Mouse (Mus musculus) hindbrain, embryonic 10.5 days (tissue): ENCODE results near the gene Capn9. TPM values are rescaled to one million over a fixed set of nuclear protein-coding genes. Genes with fewer than 3 reads are reported as not detected.

Experiments
- DNase-seq: peaks from one replicate; pipeline ENCODE4 v3.0.0-alpha.2; 2017; ENCODE audit warnings: low spot score
- H3K27ac ChIP-seq: fragments of 300-500 bp; sonication (generic); 2 replicates; pipeline ENCODE4 v1.5.1; 2016; ENCODE audit warnings: mild to moderate bottlenecking, moderate library complexity
- H3K27me3 ChIP-seq: fragments of 300-500 bp; sonication (generic); 2 replicates; pipeline ENCODE4 v1.6.1; 2016; ENCODE audit warnings: mild to moderate bottlenecking; ENCODE audit not compliant: poor library complexity, insufficient read depth, severe bottlenecking
- H3K36me3 ChIP-seq: fragments of 300-500 bp; sonication (generic); 2 replicates; pipeline ENCODE4 v1.6.1; 2016; ENCODE audit warnings: mild to moderate bottlenecking, moderate library complexity
- H3K4me1 ChIP-seq: fragments of 300-500 bp; sonication (generic); replicated peaks from 2 replicates; pipeline ENCODE4 v1.6.1; 2016; ENCODE audit warnings: mild to moderate bottlenecking
- H3K4me3 ChIP-seq: fragments of 300-500 bp; sonication (generic); 2 replicates; pipeline ENCODE4 v1.5.1; 2016; ENCODE audit warnings: mild to moderate bottlenecking, moderate library complexity
- H3K9me3 ChIP-seq: fragments of 300-500 bp; sonication (generic); 2 replicates; pipeline ENCODE4 v1.6.1; 2016; ENCODE audit warnings: mild to moderate bottlenecking, moderate library complexity
- WGBS: fragments of 180-500 bp; shearing (Covaris S2); methylation state at CpG from one replicate; pipeline ENCODE4 v1.1.7; 2016; 5-methylcytosine and 5-hydroxymethylcytosine counted together
- polyA plus RNA-seq: library from polyadenylated mRNA; unstranded; fragments of >200 nt; fragmentation: Nextera tagmentation; extraction: Ambion mirVana; gene quantifications from 2 replicates; pipeline ENCODE4 v1.2.1, GENCODE M21; 2016

Capn9 gene
- polyA plus RNA-seq, 1 experiment from 2014 or later, result not detected

- 79% methylated on average over 1 of the region's 1 CpGs for WGBS
- Histone ChIP-seq H3K36me3 (no peaks in the 10 kb centered on the region), H3K4me3 (no peak overlapping the region), H3K27ac (no peak overlapping the region), H3K4me1 (peaks cover 12% of the 10 kb centered on the region; the same call in 1 of the 2 replicates), H3K9me3 (no peaks in the 10 kb centered on the region), H3K27me3 (no peaks in the 10 kb centered on the region)
- no peak for DNase-seq
Measured at GRCm38 (mm10) chr8:124576751-124577150, 840 bp downstream of the Capn9 start.

- Histone ChIP-seq H3K36me3 (no peaks in the 10 kb centered on the region), H3K27ac (no peak overlapping the region; the same call in 1 of the 2 replicates), H3K27me3 (no peaks in the 10 kb centered on the region), H3K9me3 (no peaks in the 10 kb centered on the region), H3K4me1 (0 out of 2 replicates have a peak, but pooled peaks cover 8% of the 10 kb centered on the region), H3K4me3 (no peak overlapping the region)
- no peak for DNase-seq
- WGBS, result 65% methylated on average over 3 of the region's 3 CpGs
Measured at GRCm38 (mm10) chr8:124585718-124586425, 10.0 kb downstream of the Capn9 start.

- H3K36me3 ChIP-seq, result no peaks in the 10 kb centered on the region
- WGBS, result 78% methylated on average over 2 of the region's 2 CpGs
- no peaks in the 10 kb centered on the region for H3K27me3 ChIP-seq
- no peak overlapping the region for H3K4me3 ChIP-seq
- no peak for DNase-seq
- H3K9me3 ChIP-seq, result no peaks in the 10 kb centered on the region
- 0 out of 2 replicates have a peak, but pooled peaks cover 8% of the 10 kb centered on the region for H3K4me1 ChIP-seq
- H3K27ac ChIP-seq, result no peak overlapping the region
Measured at GRCm38 (mm10) chr8:124586556-124586955, 10.6 kb downstream of the Capn9 start.

GRCm38 (mm10) chr8:124589393-124589792, 13.5 kb downstream of the Capn9 start:
- Histone ChIP-seq H3K27ac (no peak overlapping the region), H3K4me1 (0 out of 2 replicates have a peak, but pooled peaks cover 8% of the 10 kb centered on the region), H3K4me3 (no peak overlapping the region), H3K36me3 (no peaks in the 10 kb centered on the region), H3K9me3 (no peaks in the 10 kb centered on the region), H3K27me3 (no peaks in the 10 kb centered on the region)
- WGBS, result 80% methylated on average over 4 of the region's 4 CpGs
- DNase-seq, result no peak

- no peaks in the 10 kb centered on the region for H3K9me3 ChIP-seq
- no peak overlapping the region for H3K4me3 ChIP-seq
- 75% methylated on average over 5 of the region's 5 CpGs for WGBS
- H3K27me3 ChIP-seq, result no peaks in the 10 kb centered on the region
- H3K4me1 ChIP-seq, result 0 out of 2 replicates have a peak, but pooled peaks cover 3% of the 10 kb centered on the region
- no peak for DNase-seq
- no peak overlapping the region for H3K27ac ChIP-seq
- H3K36me3 ChIP-seq, result no peaks in the 10 kb centered on the region
Measured at GRCm38 (mm10) chr8:124604066-124604465, 28.2 kb downstream of the Capn9 start.

GRCm38 (mm10) chr8:124608239-124608971, 32.5 kb downstream of the Capn9 start:
- no peak for DNase-seq
- H3K4me3 ChIP-seq, result no peak overlapping the region
- H3K27ac ChIP-seq, result no peak overlapping the region
- no peaks in the 10 kb centered on the region for H3K36me3 ChIP-seq
- H3K4me1 ChIP-seq, result peaks cover 13% of the 10 kb centered on the region; the same call in 1 of the 2 replicates
- H3K27me3 ChIP-seq, result no peaks in the 10 kb centered on the region
- no peaks in the 10 kb centered on the region for H3K9me3 ChIP-seq
- 76% methylated on average over 13 of the region's 13 CpGs for WGBS

- 81% methylated on average over 9 of the region's 9 CpGs for WGBS
- Histone ChIP-seq H3K4me1 (peaks cover 13% of the 10 kb centered on the region; the same call in 1 of the 2 replicates), H3K27me3 (no peaks in the 10 kb centered on the region), H3K36me3 (no peaks in the 10 kb centered on the region), H3K27ac (no peak overlapping the region), H3K4me3 (no peak overlapping the region), H3K9me3 (no peaks in the 10 kb centered on the region)
- no peak for DNase-seq
Measured at GRCm38 (mm10) chr8:124608972-124609353, 33.1 kb downstream of the Capn9 start.

- peaks cover 15% of the 10 kb centered on the region; the same call in 1 of the 2 replicates for H3K4me1 ChIP-seq
- H3K4me3 ChIP-seq, result no peak overlapping the region
- no peak for DNase-seq
- 87% methylated on average over 5 of the region's 6 CpGs for WGBS
- no peak overlapping the region for H3K27ac ChIP-seq
- H3K36me3 ChIP-seq, result no peaks in the 10 kb centered on the region
- H3K9me3 ChIP-seq, result no peaks in the 10 kb centered on the region
- peaks cover 21% of the 10 kb centered on the region; the same call in 1 of the 2 replicates for H3K27me3 ChIP-seq
Measured at GRCm38 (mm10) chr8:124614325-124614724, 38.4 kb downstream of the Capn9 start.

- Histone ChIP-seq H3K36me3 (no peaks in the 10 kb centered on the region), H3K27me3 (peaks cover 21% of the 10 kb centered on the region; the same call in 1 of the 2 replicates), H3K4me1 (peaks cover 7% of the 10 kb centered on the region; the same call in 1 of the 2 replicates), H3K4me3 (peak overlapping the region; percentile 39), H3K27ac (peak overlapping the region; percentile 19; the same call in 1 of the 2 replicates), H3K9me3 (no peaks in the 10 kb centered on the region)
- peak; percentile 79 for DNase-seq
- WGBS, result 18% methylated on average over 17 of the region's 17 CpGs
Measured at GRCm38 (mm10) chr8:124617266-124617869, 41.5 kb downstream of the Capn9 start.

- Histone ChIP-seq H3K9me3 (no peaks in the 10 kb centered on the region), H3K4me1 (peaks cover 7% of the 10 kb centered on the region; the same call in 1 of the 2 replicates), H3K36me3 (no peaks in the 10 kb centered on the region), H3K27ac (no peak overlapping the region), H3K27me3 (peaks cover 21% of the 10 kb centered on the region; the same call in 1 of the 2 replicates), H3K4me3 (no peak overlapping the region)
- no peak for DNase-seq
- WGBS, result 65% methylated on average over 9 of the region's 9 CpGs
Measured at GRCm38 (mm10) chr8:124618252-124618651, 42.3 kb downstream of the Capn9 start.

GRCm38 (mm10) chr8:124621255-124621654, 45.3 kb downstream of the Capn9 start:
- Histone ChIP-seq H3K36me3 (no peaks in the 10 kb centered on the region), H3K27ac (0 out of 2 replicates have a peak overlapping the region, but pooled peaks have one; percentile 16), H3K4me1 (peaks cover 7% of the 10 kb centered on the region; the same call in 1 of the 2 replicates), H3K27me3 (peaks cover 13% of the 10 kb centered on the region; the same call in 1 of the 2 replicates), H3K4me3 (no peak overlapping the region), H3K9me3 (no peaks in the 10 kb centered on the region)
- no peak for DNase-seq
- 70% methylated on average over 5 of the region's 5 CpGs for WGBS

GRCm38 (mm10) chr8:124626251-124626650, 50.3 kb downstream of the Capn9 start:
- H3K4me3 ChIP-seq, result no peak overlapping the region
- no peak for DNase-seq
- H3K27ac ChIP-seq, result no peak overlapping the region
- no peaks in the 10 kb centered on the region for H3K4me1 ChIP-seq
- H3K36me3 ChIP-seq, result no peaks in the 10 kb centered on the region
- no peaks in the 10 kb centered on the region for H3K9me3 ChIP-seq
- H3K27me3 ChIP-seq, result no peaks in the 10 kb centered on the region
- 89% methylated on average over 9 of the region's 9 CpGs for WGBS
